Mouse (Mus musculus): ENCODE measurements around the gene Wwc1. TPM values are rescaled to one million over a fixed set of nuclear protein-coding genes. Genes with fewer than 3 reads are reported as not detected.

Wwc1 gene
- polyA plus RNA-seq, 1 experiment from 2014 or later = 2.9 TPM

GRCm38 (mm10) chr11:35919856-35920503, 60.3 kb downstream of the Wwc1 start:
- Histone ChIP-seq H3K4me3 (ENCODE audit: low read depth, low read length) (no peak overlapping the region), H3K9me3 (replicated peaks; ENCODE audit: control insufficient read depth, low read length) (no peaks in the 10 kb centered on the region), H3K36me3 (ENCODE audit: control insufficient read depth, insufficient read depth, low read length) (no peaks in the 10 kb centered on the region), H3K9ac (ENCODE audit: low read depth, low read length) (no peak overlapping the region), H3K27ac (ENCODE audit: low read depth, low read length) (no peak overlapping the region), H3K4me2 (no peak overlapping the region), H3K4me1 (ENCODE audit: control insufficient read depth, insufficient read depth, low read length) (0 out of 2 replicates have a peak, but pooled peaks cover 2% of the 10 kb centered on the region), H3K27me3 (ENCODE audit: control insufficient read depth, insufficient read depth, low read length) (no peaks in the 10 kb centered on the region)
- WGBS (ENCODE audit: insufficient replicate concordance) = 68% methylated on average over 9 of the region's 9 CpGs
- no peak for ATAC-seq (replicated peaks; ENCODE audit: insufficient number of reproducible peaks, low FRiP score, low TSS enrichment)

GRCm38 (mm10) chr11:35919383-35919782, 60.9 kb downstream of the Wwc1 start:
- Histone ChIP-seq H3K4me3 (ENCODE audit: low read depth, low read length) (no peak overlapping the region), H3K27ac (ENCODE audit: low read depth, low read length) (no peak overlapping the region), H3K27me3 (ENCODE audit: control insufficient read depth, insufficient read depth, low read length) (no peaks in the 10 kb centered on the region), H3K9me3 (replicated peaks; ENCODE audit: control insufficient read depth, low read length) (no peaks in the 10 kb centered on the region), H3K36me3 (ENCODE audit: control insufficient read depth, insufficient read depth, low read length) (no peaks in the 10 kb centered on the region), H3K9ac (ENCODE audit: low read depth, low read length) (no peak overlapping the region), H3K4me1 (ENCODE audit: control insufficient read depth, insufficient read depth, low read length) (0 out of 2 replicates have a peak, but pooled peaks cover 2% of the 10 kb centered on the region), H3K4me2 (no peak overlapping the region)
- no peak for ATAC-seq (replicated peaks; ENCODE audit: insufficient number of reproducible peaks, low FRiP score, low TSS enrichment)
- WGBS (ENCODE audit: insufficient replicate concordance) = 61% methylated on average over 2 of the region's 2 CpGs

- H3K27ac ChIP-seq (ENCODE audit: low read depth, low read length) = no peak overlapping the region
- 59% methylated on average over 8 of the region's 8 CpGs for WGBS (ENCODE audit: insufficient replicate concordance)
- H3K4me3 ChIP-seq (ENCODE audit: low read depth, low read length) = no peak overlapping the region
- H3K36me3 ChIP-seq (ENCODE audit: control insufficient read depth, insufficient read depth, low read length) = no peaks in the 10 kb centered on the region
- no peak for ATAC-seq (replicated peaks; ENCODE audit: insufficient number of reproducible peaks, low FRiP score, low TSS enrichment)
- H3K4me1 ChIP-seq (ENCODE audit: control insufficient read depth, insufficient read depth, low read length) = no peaks in the 10 kb centered on the region
- no peaks in the 10 kb centered on the region for H3K27me3 ChIP-seq (ENCODE audit: control insufficient read depth, insufficient read depth, low read length)
- no peak overlapping the region for H3K4me2 ChIP-seq
- H3K9ac ChIP-seq (ENCODE audit: low read depth, low read length) = no peak overlapping the region
- no peaks in the 10 kb centered on the region for H3K9me3 ChIP-seq (replicated peaks; ENCODE audit: control insufficient read depth, low read length)
Measured at GRCm38 (mm10) chr11:35916466-35917185, 63.7 kb downstream of the Wwc1 start.

- Histone ChIP-seq H3K36me3 (ENCODE audit: control insufficient read depth, insufficient read depth, low read length) (no peaks in the 10 kb centered on the region), H3K27ac (ENCODE audit: low read depth, low read length) (no peak overlapping the region), H3K4me3 (ENCODE audit: low read depth, low read length) (no peak overlapping the region), H3K27me3 (ENCODE audit: control insufficient read depth, insufficient read depth, low read length) (no peaks in the 10 kb centered on the region), H3K9ac (ENCODE audit: low read depth, low read length) (no peak overlapping the region), H3K9me3 (replicated peaks; ENCODE audit: control insufficient read depth, low read length) (no peaks in the 10 kb centered on the region), H3K4me2 (no peak overlapping the region), H3K4me1 (ENCODE audit: control insufficient read depth, insufficient read depth, low read length) (no peaks in the 10 kb centered on the region)
- 70% methylated on average over 8 of the region's 8 CpGs for WGBS (ENCODE audit: insufficient replicate concordance)
- no peak for ATAC-seq (replicated peaks; ENCODE audit: insufficient number of reproducible peaks, low FRiP score, low TSS enrichment)
Measured at GRCm38 (mm10) chr11:35915546-35915945, 64.8 kb downstream of the Wwc1 start.

- Histone ChIP-seq H3K36me3 (ENCODE audit: control insufficient read depth, insufficient read depth, low read length) (no peaks in the 10 kb centered on the region), H3K4me3 (ENCODE audit: low read depth, low read length) (no peak overlapping the region), H3K9me3 (replicated peaks; ENCODE audit: control insufficient read depth, low read length) (no peaks in the 10 kb centered on the region), H3K9ac (ENCODE audit: low read depth, low read length) (no peak overlapping the region), H3K4me2 (no peak overlapping the region), H3K4me1 (ENCODE audit: control insufficient read depth, insufficient read depth, low read length) (no peaks in the 10 kb centered on the region), H3K27ac (ENCODE audit: low read depth, low read length) (no peak overlapping the region), H3K27me3 (ENCODE audit: control insufficient read depth, insufficient read depth, low read length) (no peaks in the 10 kb centered on the region)
- 78% methylated on average over 6 of the region's 6 CpGs for WGBS (ENCODE audit: insufficient replicate concordance)
- ATAC-seq (replicated peaks; ENCODE audit: insufficient number of reproducible peaks, low FRiP score, low TSS enrichment) = no peak
Measured at GRCm38 (mm10) chr11:35913418-35914044, 66.8 kb downstream of the Wwc1 start.

GRCm38 (mm10) chr11:35904955-35905550, 75.3 kb downstream of the Wwc1 start:
- Histone ChIP-seq H3K4me1 (ENCODE audit: control insufficient read depth, insufficient read depth, low read length) (no peaks in the 10 kb centered on the region), H3K9me3 (replicated peaks; ENCODE audit: control insufficient read depth, low read length) (no peaks in the 10 kb centered on the region), H3K36me3 (ENCODE audit: control insufficient read depth, insufficient read depth, low read length) (no peaks in the 10 kb centered on the region), H3K27ac (ENCODE audit: low read depth, low read length) (no peak overlapping the region), H3K4me3 (ENCODE audit: low read depth, low read length) (no peak overlapping the region), H3K27me3 (ENCODE audit: control insufficient read depth, insufficient read depth, low read length) (no peaks in the 10 kb centered on the region), H3K4me2 (no peak overlapping the region), H3K9ac (ENCODE audit: low read depth, low read length) (no peak overlapping the region)
- no peak for ATAC-seq (replicated peaks; ENCODE audit: insufficient number of reproducible peaks, low FRiP score, low TSS enrichment)
- 82% methylated on average over 7 of the region's 7 CpGs for WGBS (ENCODE audit: insufficient replicate concordance)

- Histone ChIP-seq H3K36me3 (ENCODE audit: control insufficient read depth, insufficient read depth, low read length) (no peaks in the 10 kb centered on the region), H3K27me3 (ENCODE audit: control insufficient read depth, insufficient read depth, low read length) (no peaks in the 10 kb centered on the region), H3K4me2 (no peak overlapping the region), H3K4me1 (ENCODE audit: control insufficient read depth, insufficient read depth, low read length) (no peaks in the 10 kb centered on the region), H3K27ac (ENCODE audit: low read depth, low read length) (no peak overlapping the region), H3K4me3 (ENCODE audit: low read depth, low read length) (no peak overlapping the region), H3K9ac (ENCODE audit: low read depth, low read length) (no peak overlapping the region), H3K9me3 (replicated peaks; ENCODE audit: control insufficient read depth, low read length) (no peaks in the 10 kb centered on the region)
- no peak for ATAC-seq (replicated peaks; ENCODE audit: insufficient number of reproducible peaks, low FRiP score, low TSS enrichment)
- 78% methylated on average over 9 of the region's 9 CpGs for WGBS (ENCODE audit: insufficient replicate concordance)
Measured at GRCm38 (mm10) chr11:35903079-35903478, 77.2 kb downstream of the Wwc1 start.

GRCm38 (mm10) chr11:35899946-35900345, 80.4 kb downstream of the Wwc1 start:
- no peak for ATAC-seq (replicated peaks; ENCODE audit: insufficient number of reproducible peaks, low FRiP score, low TSS enrichment)
- Histone ChIP-seq H3K4me3 (ENCODE audit: low read depth, low read length) (no peak overlapping the region), H3K27me3 (ENCODE audit: control insufficient read depth, insufficient read depth, low read length) (no peaks in the 10 kb centered on the region), H3K27ac (ENCODE audit: low read depth, low read length) (no peak overlapping the region), H3K4me1 (ENCODE audit: control insufficient read depth, insufficient read depth, low read length) (peaks cover 3% of the 10 kb centered on the region; the same call in 1 of the 2 replicates), H3K4me2 (no peak overlapping the region), H3K9me3 (replicated peaks; ENCODE audit: control insufficient read depth, low read length) (no peaks in the 10 kb centered on the region), H3K9ac (ENCODE audit: low read depth, low read length) (no peak overlapping the region), H3K36me3 (ENCODE audit: control insufficient read depth, insufficient read depth, low read length) (no peaks in the 10 kb centered on the region)
- 70% methylated on average over 9 of the region's 9 CpGs for WGBS (ENCODE audit: insufficient replicate concordance)

Data from heart, embryonic 11.5 days (tissue).